Mouse (Mus musculus): ENCODE data around the gene Nfkbil1. TPM values are rescaled to one million over a fixed set of nuclear protein-coding genes. Genes with fewer than 3 reads are reported as not detected.

The Nfkbil1 gene
- total RNA-seq, 2 experiments from 2014 or later = 3.5 to 8.8 TPM

DNA sequence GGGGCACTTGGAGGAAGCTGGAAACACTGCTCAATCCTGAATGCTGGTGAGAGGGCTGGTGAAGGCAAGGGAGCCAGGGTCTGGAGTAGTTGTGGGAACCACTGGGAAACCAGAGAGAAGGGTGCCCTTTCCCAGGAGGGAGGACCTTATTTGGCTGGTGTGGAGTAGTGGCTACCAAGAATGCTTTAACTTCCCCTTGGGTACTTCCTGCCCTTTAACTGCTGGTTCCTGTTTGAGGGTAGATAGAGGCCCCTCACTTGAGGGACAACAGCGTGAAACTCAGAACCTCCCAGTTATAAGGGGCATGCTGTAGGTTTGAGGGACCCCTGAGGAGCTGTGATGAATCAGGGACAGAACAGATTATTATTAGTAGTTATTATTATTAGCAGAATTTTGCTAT, 46.4 kb downstream of the Nfkbil1 start:
- no peak for ATAC-seq (replicated peaks; ENCODE audit: low FRiP score, low TSS enrichment, poor library complexity, severe bottlenecking)

DNA sequence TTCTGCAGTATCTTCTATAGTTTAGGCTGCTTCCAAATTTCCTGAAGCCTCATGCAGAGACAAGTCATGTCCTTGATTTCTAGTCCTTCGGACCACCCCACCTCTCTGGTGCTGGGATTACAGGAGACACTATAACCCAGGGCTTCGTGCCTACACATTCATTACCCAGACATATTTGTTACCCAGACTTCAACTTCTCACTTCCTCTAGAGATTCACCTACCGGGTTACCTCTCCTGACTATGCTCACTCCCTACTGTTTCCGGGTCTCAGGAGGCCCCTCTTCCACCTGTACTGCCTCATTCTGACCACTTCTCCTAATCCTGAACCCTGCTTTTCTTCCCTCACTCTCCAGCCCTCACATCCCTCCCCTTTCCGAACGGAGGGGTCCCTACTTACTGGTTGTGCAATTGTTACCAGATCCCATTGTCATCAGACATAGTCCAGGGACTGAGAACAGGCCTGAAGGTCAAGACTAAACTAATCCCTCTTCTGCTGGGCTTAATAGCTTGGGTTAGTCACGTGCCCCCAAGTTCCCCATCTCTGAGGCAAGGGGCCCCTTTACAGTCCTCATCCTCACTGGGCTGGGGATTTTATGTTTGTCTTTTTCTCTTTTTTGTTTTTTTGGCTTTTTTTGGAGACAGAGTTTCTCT, 47.5 kb downstream of the Nfkbil1 start, which contains the start of gene Lst1:
Lst1 (minus strand) TSS at position 481 of the 652 bp plus-strand sequence.
- ATAC-seq (replicated peaks; ENCODE audit: low FRiP score, low TSS enrichment, poor library complexity, severe bottlenecking) = no peak

- ATAC-seq (replicated peaks; ENCODE audit: low FRiP score, low TSS enrichment, poor library complexity, severe bottlenecking) = no peak
Observed at GRCm38 (mm10) chr17:35187345-35187744, 48.2 kb downstream of the Nfkbil1 start.

DNA sequence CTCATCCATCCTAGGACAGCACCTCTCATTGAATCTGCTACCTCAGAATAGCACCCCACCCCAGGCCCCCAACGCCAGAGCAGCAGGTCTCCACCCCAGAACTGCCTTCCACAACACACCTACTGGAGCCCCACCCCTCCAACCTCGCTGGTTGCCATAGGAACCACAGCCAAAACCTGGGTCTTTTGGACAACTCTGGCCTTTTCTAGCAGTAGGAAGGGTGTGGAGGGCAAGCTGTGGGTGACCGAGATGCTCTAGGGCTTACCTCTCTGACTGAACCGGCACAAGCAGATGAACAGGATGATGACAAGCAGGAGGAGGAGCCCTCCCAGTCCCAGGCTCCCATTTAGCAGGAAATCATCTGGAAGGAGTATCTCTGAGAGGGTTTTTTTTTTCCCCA, 48.9 kb downstream of the Nfkbil1 start:
- ATAC-seq (replicated peaks; ENCODE audit: low FRiP score, low TSS enrichment, poor library complexity, severe bottlenecking) = 0 out of 2 replicates have a peak, but pooled peaks have one; percentile 24

DNA sequence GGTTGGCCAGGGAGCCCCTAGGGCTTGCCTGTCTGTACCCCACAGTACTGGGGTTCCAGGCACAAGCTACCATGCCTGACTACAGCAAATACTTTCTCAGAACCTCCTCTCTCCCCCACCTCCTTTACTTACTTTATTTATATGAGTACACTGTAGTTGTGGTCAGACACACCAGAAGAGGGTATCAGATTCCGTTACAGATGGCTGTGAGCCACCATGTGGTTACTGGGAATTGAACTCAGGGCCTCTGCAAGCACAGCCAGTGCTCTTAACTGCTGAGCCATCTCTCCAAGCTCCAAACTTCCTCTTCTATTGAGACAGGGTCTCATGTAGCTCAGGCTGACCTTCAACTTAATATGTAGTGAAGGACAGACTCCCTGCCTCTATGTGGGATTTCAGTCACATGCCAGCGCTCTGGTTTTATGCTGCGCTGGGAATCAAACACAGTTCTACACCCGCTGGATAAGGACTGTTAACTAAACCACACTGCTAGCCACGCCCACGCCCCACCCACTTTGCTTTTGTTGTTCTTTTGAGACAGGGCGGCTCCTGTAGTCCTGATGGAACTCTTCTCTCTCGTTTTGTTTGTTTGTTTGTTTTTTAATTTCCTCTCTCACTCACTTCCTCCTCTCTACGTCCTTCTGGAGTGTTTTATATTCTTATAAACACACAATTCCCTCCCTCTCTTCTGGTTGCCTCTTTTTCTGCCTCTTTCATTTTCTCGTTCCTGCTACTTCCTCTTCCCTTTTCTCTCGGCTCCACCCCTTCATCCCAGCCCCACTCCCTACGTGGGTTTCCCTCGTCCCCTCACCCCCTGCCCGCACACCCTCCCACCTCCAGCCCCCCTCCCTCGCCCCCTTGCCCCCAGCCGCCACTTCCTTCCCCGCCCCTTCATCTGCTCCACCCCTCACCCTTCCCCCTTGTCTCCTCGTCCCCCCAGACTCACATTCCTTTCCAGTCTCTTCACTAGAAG, 49.7 kb downstream of the Nfkbil1 start:
- ATAC-seq (replicated peaks; ENCODE audit: low FRiP score, low TSS enrichment, poor library complexity, severe bottlenecking) = peak; percentile 80

DNA sequence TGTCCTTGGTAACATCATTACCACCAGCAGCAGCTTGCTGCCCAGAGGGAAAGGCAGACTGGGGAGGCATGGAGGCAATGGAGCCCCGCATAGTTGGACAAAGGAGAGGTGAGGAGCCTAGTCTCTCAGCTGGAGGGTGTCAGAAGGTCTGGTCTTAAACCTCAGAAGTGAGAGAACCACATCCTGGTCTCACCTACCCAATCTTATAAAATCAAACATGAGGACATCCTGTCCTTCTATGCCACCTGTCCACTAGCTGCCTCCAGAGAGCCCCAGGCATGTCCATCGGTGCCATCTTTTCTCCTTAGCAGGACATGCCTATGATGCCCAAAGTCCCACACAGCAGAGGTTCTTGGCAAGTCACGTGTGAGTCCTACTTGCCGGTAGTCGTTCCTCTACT, 55.5 kb downstream of the Nfkbil1 start:
- ATAC-seq (replicated peaks; ENCODE audit: low FRiP score, low TSS enrichment, poor library complexity, severe bottlenecking) = no peak

DNA sequence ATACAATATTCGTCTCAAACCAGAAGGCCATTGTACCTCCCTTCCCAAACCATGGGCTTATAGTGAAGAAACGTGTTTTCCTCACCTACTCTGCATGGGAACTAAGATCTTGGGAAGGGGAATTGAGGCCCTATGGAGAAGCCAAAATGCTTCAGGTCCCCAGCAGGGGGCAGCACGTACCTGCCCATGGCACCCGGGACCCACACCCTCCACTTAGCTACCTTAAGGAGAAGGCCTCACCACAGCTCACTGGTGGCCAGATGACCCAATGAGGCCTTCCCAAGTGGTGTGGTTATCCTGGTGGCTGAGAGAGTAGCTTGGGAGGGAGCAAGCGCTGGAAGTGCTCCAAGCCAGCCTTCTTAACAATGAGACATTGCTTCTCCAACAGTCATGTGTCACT, 57.1 kb downstream of the Nfkbil1 start:
- ATAC-seq (replicated peaks; ENCODE audit: low FRiP score, low TSS enrichment, poor library complexity, severe bottlenecking) = peak; percentile 89

- ATAC-seq (replicated peaks; ENCODE audit: low FRiP score, low TSS enrichment, poor library complexity, severe bottlenecking) = no peak
Observed at GRCm38 (mm10) chr17:35175968-35176367, 59.6 kb downstream of the Nfkbil1 start, which contains the start of gene Aif1. Aif1 (minus strand) TSS chr17:35176068.

- ATAC-seq (replicated peaks; ENCODE audit: low FRiP score, low TSS enrichment, poor library complexity, severe bottlenecking) = no peak
Observed at GRCm38 (mm10) chr17:35175382-35175781, 60.2 kb downstream of the Nfkbil1 start.

DNA sequence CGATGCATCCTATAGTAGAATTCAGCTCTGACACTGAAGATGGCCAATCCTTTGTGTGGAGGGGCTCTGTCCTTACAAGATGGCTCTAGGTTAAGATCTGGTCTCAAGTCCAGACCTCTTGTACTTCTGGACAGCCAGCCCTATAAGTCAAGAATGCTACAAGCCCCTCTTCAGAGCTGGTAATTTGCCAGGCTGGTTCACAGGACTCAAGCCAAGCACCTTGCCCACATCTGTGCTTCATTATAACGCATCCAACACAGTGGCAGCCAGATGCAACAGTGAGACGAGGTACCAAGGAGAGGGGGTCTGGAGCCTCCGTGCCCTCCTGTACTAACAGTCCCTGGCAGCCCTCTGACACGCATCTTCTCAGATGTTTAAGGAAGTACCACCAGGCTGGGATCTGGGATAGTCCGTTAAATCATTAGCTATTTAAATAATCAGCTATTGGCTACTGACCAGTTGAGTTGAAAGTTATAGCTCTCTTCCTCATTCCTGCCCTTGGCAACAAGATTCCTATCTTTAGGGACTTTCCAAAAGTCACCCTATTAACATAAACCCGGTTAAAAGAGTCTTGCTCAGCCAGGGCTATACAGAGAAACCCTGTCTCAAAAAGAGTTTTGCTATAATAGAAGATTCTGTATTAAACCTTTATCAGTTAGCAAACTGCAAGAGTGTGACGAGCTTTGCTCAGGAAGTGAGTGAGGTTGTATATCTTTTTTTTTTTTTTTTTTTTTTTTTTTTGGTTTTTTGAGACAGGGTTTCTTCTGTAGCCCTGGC, 61.2 kb downstream of the Nfkbil1 start:
- no peak for ATAC-seq (replicated peaks; ENCODE audit: low FRiP score, low TSS enrichment, poor library complexity, severe bottlenecking)

DNA sequence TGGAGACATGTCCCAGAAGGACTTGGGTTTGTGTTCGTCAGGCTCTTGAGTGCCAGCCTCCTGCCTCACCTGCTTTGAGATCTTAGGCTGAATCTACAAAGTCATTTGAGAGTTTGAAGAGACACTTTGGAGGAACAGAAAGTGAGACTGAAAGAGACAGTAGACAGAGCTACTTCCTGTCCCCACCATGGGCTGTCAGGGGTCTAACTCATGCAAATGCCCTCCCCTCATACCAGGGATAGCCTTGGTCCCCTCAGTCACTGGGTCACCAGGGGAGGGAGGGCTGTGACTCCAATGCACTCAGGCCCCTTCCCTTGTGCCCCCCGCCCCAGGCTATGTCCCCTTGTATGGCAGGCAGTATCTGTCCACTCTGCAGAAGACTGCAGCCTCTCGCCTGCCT, 62.3 kb downstream of the Nfkbil1 start:
- ATAC-seq (replicated peaks; ENCODE audit: low FRiP score, low TSS enrichment, poor library complexity, severe bottlenecking) = no peak

DNA sequence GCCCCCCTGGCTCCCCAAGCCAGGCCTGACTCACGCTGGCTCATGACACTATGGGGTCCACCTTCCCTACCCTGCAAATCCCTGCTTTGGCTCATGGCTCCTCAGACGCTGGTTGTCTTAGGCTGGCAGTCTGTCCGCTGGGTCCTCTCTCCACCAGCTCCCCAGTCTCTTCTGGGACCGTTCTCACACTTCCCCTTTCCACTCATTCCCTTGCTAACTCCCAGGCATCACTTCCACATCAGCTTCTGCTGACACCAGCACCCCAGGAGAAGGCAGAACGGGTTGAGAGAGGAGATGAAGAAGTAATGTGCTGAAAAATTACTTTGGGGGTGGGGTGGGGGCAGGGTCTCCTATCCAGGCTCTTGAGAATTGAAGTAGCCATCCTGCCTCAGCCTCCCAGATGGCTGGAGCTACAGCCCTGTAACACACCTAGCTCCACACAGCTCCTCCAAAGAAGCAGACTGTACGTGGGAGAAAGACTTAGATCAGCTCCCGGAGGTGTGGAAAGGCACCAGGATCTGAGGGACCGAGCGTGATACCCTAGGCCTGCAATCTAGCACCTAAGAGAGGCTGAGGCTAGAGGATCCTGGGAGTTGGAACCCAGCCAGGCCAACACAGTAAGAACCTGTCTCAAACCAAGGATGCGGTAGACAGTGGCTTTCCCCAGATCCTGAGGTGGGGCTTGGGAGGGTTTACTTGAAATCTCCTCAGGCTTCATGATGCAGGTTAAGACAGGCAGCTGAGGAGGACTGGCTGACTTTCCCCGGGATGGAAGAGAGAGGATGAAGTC, 63.0 kb downstream of the Nfkbil1 start:
- ATAC-seq (replicated peaks; ENCODE audit: low FRiP score, low TSS enrichment, poor library complexity, severe bottlenecking) = no peak

Other genes with a start within 250 kb of the Nfkbil1 start
Only the 30 nearest of the 35 such genes appear.
- 10.0 and 10.6 TPM in 2 replicates for gene Msh5, start 189.0 kb downstream of the Nfkbil1 start, total RNA-seq (2014; fragmentation: Nextera tagmentation)
- gene Msh5, start 189.0 kb downstream of the Nfkbil1 start, total RNA-seq (2017) = 2.4 and 3.1 TPM in 2 replicates
- gene Clic1, start 185.8 kb downstream of the Nfkbil1 start, total RNA-seq (2014; fragmentation: Nextera tagmentation) = 126 and 137 TPM in 2 replicates
- gene Clic1, start 185.8 kb downstream of the Nfkbil1 start, total RNA-seq (2017) = 137 and 183 TPM in 2 replicates
- gene Ddah2, start 176.8 kb downstream of the Nfkbil1 start, total RNA-seq (2014; fragmentation: Nextera tagmentation) = 2.7 and 7.6 TPM in 2 replicates
- gene Ddah2, start 176.8 kb downstream of the Nfkbil1 start, total RNA-seq (2017) = 4.6 and 21.4 TPM in 2 replicates
- not detected in 2 replicates for gene Ly6g6c, start 170.4 kb downstream of the Nfkbil1 start, total RNA-seq (2014; fragmentation: Nextera tagmentation)
- not detected in 2 replicates for gene Ly6g6c, start 170.4 kb downstream of the Nfkbil1 start, total RNA-seq (2017)
- gene Mpig6b, start 169.6 kb downstream of the Nfkbil1 start, total RNA-seq (2014; fragmentation: Nextera tagmentation) = 0.32 TPM in 1 of 2 replicates, not detected in the other
- not detected in 2 replicates for gene Mpig6b, start 169.6 kb downstream of the Nfkbil1 start, total RNA-seq (2017)
- not detected in 2 replicates for gene Ly6g6e, start 158.9 kb downstream of the Nfkbil1 start, total RNA-seq (2014; fragmentation: Nextera tagmentation)
- gene Ly6g6e, start 158.9 kb downstream of the Nfkbil1 start, total RNA-seq (2017) = not detected in 2 replicates
- gene Ly6g6d, start 157.7 kb downstream of the Nfkbil1 start, total RNA-seq (2014; fragmentation: Nextera tagmentation) = not detected in 2 replicates
- gene Ly6g6d, start 157.7 kb downstream of the Nfkbil1 start, total RNA-seq (2017) = not detected in 2 replicates
- not detected in 2 replicates for gene Ly6g6f, start 150.2 kb downstream of the Nfkbil1 start, total RNA-seq (2014; fragmentation: Nextera tagmentation)
- not detected in 2 replicates for gene Ly6g6f, start 150.2 kb downstream of the Nfkbil1 start, total RNA-seq (2017)
- gene Abhd16a, start 146.5 kb downstream of the Nfkbil1 start, total RNA-seq (2014; fragmentation: Nextera tagmentation) = 62.9 and 76.7 TPM in 2 replicates
- gene Abhd16a, start 146.5 kb downstream of the Nfkbil1 start, total RNA-seq (2017) = 38.5 and 46.7 TPM in 2 replicates
- not detected in 2 replicates for gene Ly6g5c, start 127.5 kb downstream of the Nfkbil1 start, total RNA-seq (2014; fragmentation: Nextera tagmentation)
- not detected in 2 replicates for gene Ly6g5c, start 127.5 kb downstream of the Nfkbil1 start, total RNA-seq (2017)
- gene Ly6g5b, start 120.4 kb downstream of the Nfkbil1 start, total RNA-seq (2014; fragmentation: Nextera tagmentation) = 0.42 and 1.1 TPM in 2 replicates
- 0.99 TPM in 1 of 2 replicates, not detected in the other for gene Ly6g5b, start 120.4 kb downstream of the Nfkbil1 start, total RNA-seq (2017)
- gene Gpank1, start 114.3 kb downstream of the Nfkbil1 start, total RNA-seq (2014; fragmentation: Nextera tagmentation) = 30.4 and 31.5 TPM in 2 replicates
- 36.2 and 37.7 TPM in 2 replicates for gene Gpank1, start 114.3 kb downstream of the Nfkbil1 start, total RNA-seq (2017)
- 340 and 451 TPM in 2 replicates for gene Csnk2b, start 113.7 kb downstream of the Nfkbil1 start, total RNA-seq (2014; fragmentation: Nextera tagmentation)
- gene Csnk2b, start 113.7 kb downstream of the Nfkbil1 start, total RNA-seq (2017) = 319 and 482 TPM in 2 replicates
- gene D17H6S53E, start 109.4 kb downstream of the Nfkbil1 start, total RNA-seq (2014; fragmentation: Nextera tagmentation) = 0.70 and 6.3 TPM in 2 replicates
- 4.4 and 9.0 TPM in 2 replicates for gene D17H6S53E, start 109.4 kb downstream of the Nfkbil1 start, total RNA-seq (2017)
- gene Apom, start 103.7 kb downstream of the Nfkbil1 start, total RNA-seq (2014; fragmentation: Nextera tagmentation) = not detected in 2 replicates
- not detected in 2 replicates for gene Apom, start 103.7 kb downstream of the Nfkbil1 start, total RNA-seq (2017)
- 158 TPM in 2 replicates for gene Bag6, start 100.6 kb downstream of the Nfkbil1 start, total RNA-seq (2014; fragmentation: Nextera tagmentation)
- 63.3 and 105 TPM in 2 replicates for gene Bag6, start 100.6 kb downstream of the Nfkbil1 start, total RNA-seq (2017)
- 392 and 430 TPM in 2 replicates for gene Prrc2a, start 70.9 kb downstream of the Nfkbil1 start, total RNA-seq (2014; fragmentation: Nextera tagmentation)
- 44.9 and 47.1 TPM in 2 replicates for gene Prrc2a, start 70.9 kb downstream of the Nfkbil1 start, total RNA-seq (2017)
- gene Aif1, start 59.7 kb downstream of the Nfkbil1 start, total RNA-seq (2014; fragmentation: Nextera tagmentation) = not detected in 2 replicates
- gene Aif1, start 59.7 kb downstream of the Nfkbil1 start, total RNA-seq (2017) = 7.4 TPM in 1 of 2 replicates, not detected in the other
- gene Lst1, start 47.4 kb downstream of the Nfkbil1 start, total RNA-seq (2014; fragmentation: Nextera tagmentation) = not detected in 2 replicates
- 15.8 TPM in 1 of 2 replicates, not detected in the other for gene Lst1, start 47.4 kb downstream of the Nfkbil1 start, total RNA-seq (2017)
- gene Ltb, start 41.4 kb downstream of the Nfkbil1 start, total RNA-seq (2014; fragmentation: Nextera tagmentation) = 5.5 and 12.6 TPM in 2 replicates
- 1.3 TPM in 1 of 2 replicates, not detected in the other for gene Ltb, start 41.4 kb downstream of the Nfkbil1 start, total RNA-seq (2017)
- gene Tnf, start 33.8 kb downstream of the Nfkbil1 start, total RNA-seq (2014; fragmentation: Nextera tagmentation) = 1.8 TPM in 1 of 2 replicates, not detected in the other
- gene Tnf, start 33.8 kb downstream of the Nfkbil1 start, total RNA-seq (2017) = 0.88 and 7.7 TPM in 2 replicates
- 0.45 TPM in 1 of 2 replicates, not detected in the other for gene Lta, start 30.4 kb downstream of the Nfkbil1 start, total RNA-seq (2014; fragmentation: Nextera tagmentation)
- gene Lta, start 30.4 kb downstream of the Nfkbil1 start, total RNA-seq (2017) = not detected in 2 replicates
- not detected in 2 replicates for gene Gm16181, start 15.0 kb downstream of the Nfkbil1 start, total RNA-seq (2014; fragmentation: Nextera tagmentation)
- not detected in 2 replicates for gene Gm16181, start 15.0 kb downstream of the Nfkbil1 start, total RNA-seq (2017)
- 4.5 and 8.0 TPM in 2 replicates for gene Atp6v1g2, start 2.1 kb downstream of the Nfkbil1 start, total RNA-seq (2014; fragmentation: Nextera tagmentation)
- 0.99 and 2.2 TPM in 2 replicates for gene Atp6v1g2, start 2.1 kb downstream of the Nfkbil1 start, total RNA-seq (2017)
- gene Ddx39b, start 6.0 kb upstream of the Nfkbil1 start, total RNA-seq (2014; fragmentation: Nextera tagmentation) = 488 and 550 TPM in 2 replicates
- 211 and 221 TPM in 2 replicates for gene Ddx39b, start 6.0 kb upstream of the Nfkbil1 start, total RNA-seq (2017)
- gene H2-D1, start 26.9 kb upstream of the Nfkbil1 start, total RNA-seq (2014; fragmentation: Nextera tagmentation) = 237 and 344 TPM in 2 replicates
- gene H2-D1, start 26.9 kb upstream of the Nfkbil1 start, total RNA-seq (2017) = 289 and 334 TPM in 2 replicates
- gene H2-Q1, start 84.6 kb upstream of the Nfkbil1 start, total RNA-seq (2014; fragmentation: Nextera tagmentation) = not detected in 2 replicates
- not detected in 2 replicates for gene H2-Q1, start 84.6 kb upstream of the Nfkbil1 start, total RNA-seq (2017)
- gene H2-Q2, start 106.5 kb upstream of the Nfkbil1 start, total RNA-seq (2014; fragmentation: Nextera tagmentation) = not detected in 2 replicates
- gene H2-Q2, start 106.5 kb upstream of the Nfkbil1 start, total RNA-seq (2017) = not detected in 2 replicates
- 25.7 and 26.1 TPM in 2 replicates for gene H2-Q4, start 143.8 kb upstream of the Nfkbil1 start, total RNA-seq (2014; fragmentation: Nextera tagmentation)
- gene H2-Q4, start 143.8 kb upstream of the Nfkbil1 start, total RNA-seq (2017) = 19.4 and 44.3 TPM in 2 replicates
- gene H2-Q6, start 189.1 kb upstream of the Nfkbil1 start, total RNA-seq (2014; fragmentation: Nextera tagmentation) = 76.1 and 91.9 TPM in 2 replicates
- gene H2-Q6, start 189.1 kb upstream of the Nfkbil1 start, total RNA-seq (2017) = 52.5 and 77.9 TPM in 2 replicates

Data from megakaryocyte-erythroid progenitor cell, adult 5-6 weeks (primary cell).